Comparison of ENCODE assay signal across 30 mouse cellular contexts in the genomic region with DNA sequence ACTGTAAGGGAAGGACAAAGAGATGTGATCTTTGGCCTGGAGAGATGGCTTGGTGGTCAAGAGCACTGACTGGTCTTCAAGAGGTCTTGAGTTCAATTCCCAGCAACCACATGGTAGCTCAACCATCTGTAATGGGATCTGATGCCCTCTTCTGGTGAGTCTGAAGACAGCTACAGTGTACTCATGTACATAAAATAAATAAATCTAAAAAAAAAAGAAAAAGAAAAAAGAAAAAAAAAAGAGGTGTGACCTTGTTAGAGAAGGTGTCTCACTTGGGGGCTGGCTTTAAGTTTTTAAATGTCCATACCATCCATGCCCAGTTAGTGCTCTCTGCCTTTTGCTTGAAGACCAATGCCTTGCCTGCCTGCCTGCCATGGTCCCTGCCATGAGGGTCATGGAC. TPM values are rescaled to one million over a fixed set of nuclear protein-coding genes. Genes with fewer than 3 reads are reported as not detected.
"Had no signal": no experiment of that assay in that cellular context is flagged by ENCODE, and none has a peak within 500 bp of the region (broad histone marks: within the 10 kb centered on the region; RNA-seq: fewer than 3 reads in every experiment).

No protein-coding gene starts in this region.

- H3K27me3 ChIP-seq: limb, embryonic 12.5 days; limb, embryonic 13.5 days; limb, embryonic 15.5 days; liver, embryonic 15.5 days; lung, embryonic 15.5 days; midbrain, embryonic 12.5 days; midbrain, embryonic 13.5 days; midbrain, embryonic 15.5 days; neural tube, embryonic 12.5 days had no signal

- H3K27ac ChIP-seq: limb, embryonic 10.5 days; limb, embryonic 12.5 days; limb, embryonic 13.5 days; limb, embryonic 15.5 days; liver, embryonic 12.5 days; liver, embryonic 13.5 days; liver, embryonic 14.5 days; liver, embryonic 15.5 days; lung, embryonic 15.5 days; macrophage; midbrain, embryonic 10.5 days; midbrain, embryonic 12.5 days; midbrain, embryonic 13.5 days; midbrain, embryonic 15.5 days; neural tube, embryonic 12.5 days had no signal

- H3K4me1 ChIP-seq: limb, embryonic 10.5 days; limb, embryonic 12.5 days; limb, embryonic 13.5 days; limb, embryonic 15.5 days; liver, embryonic 12.5 days; liver, embryonic 13.5 days; liver, embryonic 15.5 days; lung, embryonic 15.5 days; midbrain, embryonic 10.5 days; midbrain, embryonic 12.5 days; midbrain, embryonic 13.5 days; midbrain, embryonic 15.5 days; neural tube, embryonic 12.5 days had no signal

- H3K4me3 ChIP-seq: limb, embryonic 10.5 days; limb, embryonic 12.5 days; limb, embryonic 13.5 days; limb, embryonic 15.5 days; liver, embryonic 12.5 days; liver, embryonic 13.5 days; liver, embryonic 15.5 days; lung, embryonic 15.5 days; megakaryocyte, embryonic 14.5 days; midbrain, embryonic 10.5 days; midbrain, embryonic 12.5 days; midbrain, embryonic 13.5 days; midbrain, embryonic 15.5 days; myocyte; neural tube, embryonic 12.5 days had no signal

- H3K36me3 ChIP-seq: limb, embryonic 10.5 days; limb, embryonic 12.5 days; limb, embryonic 13.5 days; limb, embryonic 15.5 days; liver, embryonic 12.5 days; liver, embryonic 13.5 days; liver, embryonic 15.5 days; lung, embryonic 15.5 days; midbrain, embryonic 10.5 days; midbrain, embryonic 12.5 days; midbrain, embryonic 13.5 days; midbrain, embryonic 15.5 days; neural tube, embryonic 12.5 days had no signal

- DNase-seq: left cerebral cortex, postnatal 4 days; liver; liver, embryonic 13.5 days; liver, postnatal 0 days; lung, adult 18-20 months; lung, adult 2 months; lung, embryonic 14.5 days; lung, postnatal 10 days; lung, postnatal 14 days; lung, postnatal 36 days; lung, postnatal 4 days; midbrain, embryonic 14.5 days had no signal

- H3K9ac ChIP-seq: limb, embryonic 12.5 days; limb, embryonic 13.5 days; limb, embryonic 15.5 days; liver, embryonic 12.5 days; liver, embryonic 13.5 days; liver, embryonic 14.5 days; liver, embryonic 15.5 days; liver, postnatal 0 days; lung, embryonic 14.5 days; lung, embryonic 15.5 days; midbrain, embryonic 12.5 days; midbrain, embryonic 13.5 days; midbrain, embryonic 15.5 days; neural tube, embryonic 12.5 days had no signal

- H3K9me3 ChIP-seq: limb, embryonic 10.5 days; limb, embryonic 12.5 days; limb, embryonic 13.5 days; limb, embryonic 15.5 days; liver, embryonic 12.5 days; liver, embryonic 13.5 days; liver, embryonic 15.5 days; lung, embryonic 15.5 days; midbrain, embryonic 12.5 days; midbrain, embryonic 13.5 days; midbrain, embryonic 15.5 days; neural tube, embryonic 12.5 days had no signal

RNA-seq across cellular contexts. Expression of gene Tyro3, which starts 42.5 kb away (rescaled TPM):
- total RNA-seq: megakaryocyte progenitor cell, adult 5-6 weeks; megakaryocyte-erythroid progenitor cell, adult 5-6 weeks had no signal
